Comparison of ENCODE assay signal across 21 mouse cellular contexts in the genomic region with DNA sequence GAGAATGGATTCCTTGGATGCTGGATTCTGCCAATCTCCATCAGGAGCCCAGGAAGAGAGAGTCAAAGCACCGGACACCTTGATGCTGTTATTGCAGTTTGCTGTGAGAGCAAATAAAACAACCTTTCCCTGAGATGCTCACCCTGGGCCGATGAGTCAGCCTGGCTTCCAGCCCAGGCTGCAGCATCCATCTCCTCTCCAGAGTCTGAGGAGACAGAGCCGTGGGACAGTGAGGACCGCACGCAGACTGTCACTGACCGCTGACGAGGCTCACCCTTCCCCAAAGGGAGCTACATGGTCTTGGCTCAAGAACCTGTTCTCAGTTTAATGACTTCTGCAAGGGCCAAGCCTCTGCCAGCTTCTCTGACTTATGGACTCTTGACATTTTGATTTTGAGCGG. TPM values are rescaled to one million over a fixed set of nuclear protein-coding genes. Genes with fewer than 3 reads are reported as not detected.
A peak's percentile ranks its signal among the peaks of the same experiment; 100 is the strongest.
DNase-seq lines count a peak whose midpoint lies in the region.
"Had no signal": no experiment of that assay in that cellular context is flagged by ENCODE, and none has a peak within 500 bp of the region (broad histone marks: within the 10 kb centered on the region; RNA-seq: fewer than 3 reads in every experiment).

No protein-coding gene starts in this region.

- DNase-seq in heart, embryonic 10.5 days (ENCODE audit: low spot score): peak; percentile 58
- no peak for DNase-seq in heart, postnatal 10 days
- peak; percentile 42 to 58 for DNase-seq in adrenal gland, adult 18-20 months (ENCODE audit: low spot score in 2 of 2)
- peak; percentile 82 to 83 for DNase-seq in adrenal gland, postnatal 36 days
- DNase-seq in cerebellum, adult 9-11 months: peak; percentile 65
- no peak for DNase-seq in thymus, postnatal 10 days (ENCODE audit: low spot score in 2 of 2)
- no peak for DNase-seq in natural killer cell, adult 2 months (ENCODE audit: low spot score in 2 of 2)
- DNase-seq: B cell, adult 2 months; forebrain, postnatal 0 days; gastrocnemius, postnatal 14 days; layer of hippocampus, postnatal 36 days; left cerebral cortex, postnatal 4 days; lung, adult 18-20 months; retina, postnatal 1 day had no signal

- H3K27me3 ChIP-seq in heart, embryonic 10.5 days (ENCODE audit: insufficient read depth, poor library complexity, severe bottlenecking): no peaks in the 10 kb centered on the region
- H3K27me3 ChIP-seq: intestine, embryonic 15.5 days; midbrain, embryonic 13.5 days had no signal

- no peak overlapping the region for H3K27ac ChIP-seq in heart, embryonic 10.5 days
- H3K27ac ChIP-seq: hindbrain, embryonic 14.5 days; intestine, embryonic 15.5 days; macrophage; midbrain, embryonic 13.5 days had no signal

- no peaks in the 10 kb centered on the region for H3K9me3 ChIP-seq in heart, embryonic 10.5 days
- H3K9me3 ChIP-seq: intestine, embryonic 15.5 days had no signal

- H3K36me3 ChIP-seq in heart, embryonic 10.5 days: no peaks in the 10 kb centered on the region
- H3K36me3 ChIP-seq: intestine, embryonic 15.5 days; midbrain, embryonic 13.5 days had no signal

- intact Hi-C loops in heart, postnatal 10 days (cut with DNase I): no loop called here

- no peaks in the 10 kb centered on the region for H3K4me1 ChIP-seq in heart, embryonic 10.5 days
- H3K4me1 ChIP-seq: intestine, embryonic 15.5 days had no signal

- H3K4me3 ChIP-seq in heart, embryonic 10.5 days: no peak overlapping the region
- H3K4me3 ChIP-seq: intestine, embryonic 15.5 days; midbrain, embryonic 13.5 days; myocyte had no signal

- WGBS in heart, embryonic 10.5 days: 86% methylated on average over 8 of the region's 8 CpGs

RNA-seq across cellular contexts. Expression of gene Lrrn2, which starts 34.3 kb away (rescaled TPM):
- polyA plus RNA-seq in heart, embryonic 10.5 days (2016; fragmentation: Nextera tagmentation; extraction: Ambion mirVana): 5.1 and 6.3 TPM in 2 replicates
- 1 to 10 TPM; 4.7 to 6.0 TPM for total RNA-seq in heart, postnatal 10 days (2021)
- total RNA-seq in adrenal gland, adult 18-20 months (2021): 1 to 10 TPM; 5.0 to 9.6 TPM
- total RNA-seq in adrenal gland, postnatal 36 days (2021): 10 to 100 TPM in 1 of 2 experiments, 1 to 10 TPM in 1; 9.0 to 15.4 TPM
- total RNA-seq: liver, adult 2 months; neutrophil, adult 5-6 weeks had no signal
- polyA plus RNA-seq: liver, adult 2 months; macrophage had no signal

Comparison
In these comparisons a context has a peak if more than half of its experiments do, and no peak if none do; other contexts are left out.
1. DNase-seq: peak in heart, embryonic 10.5 days (single experiment), adrenal gland, adult 18-20 months (2 of 2), adrenal gland, postnatal 36 days (2 of 2) and cerebellum, adult 9-11 months (single experiment); none in heart, postnatal 10 days (0 of 2), thymus, postnatal 10 days (0 of 2) and natural killer cell, adult 2 months (0 of 2).